Mouse (Mus musculus) liver, embryonic 14.5 days (tissue): Measurements from ENCODE around the gene Lin52. TPM values are rescaled to one million over a fixed set of nuclear protein-coding genes. Genes with fewer than 3 reads are reported as not detected.

Experiments used
- ATAC-seq: fragments of 200-750 bp; cut with Nextera tagmentation; 2 replicates; pipeline ENCODE4 v1.8.0; 2017; ENCODE audit warnings: moderate number of reproducible peaks, mild to moderate bottlenecking, moderate library complexity; ENCODE audit not compliant: insufficient read depth
- DNase-seq, 3 experiments: peaks; one replicate each; pipeline ENCODE4 v3.0.0-alpha.2; 2012 to 2013; ENCODE audit warnings: low read depth in 3 of 3, low spot score in 3 of 3
- H3K27ac ChIP-seq: fragments of 300-500 bp; sonication (generic); 2 replicates; pipeline ENCODE4 v1.5.1; 2014; ENCODE audit warnings: moderate library complexity, mild to moderate bottlenecking, control low read depth, inconsistent platforms
- H3K27me3 ChIP-seq: fragments of 300-500 bp; sonication (generic); 2 replicates; pipeline ENCODE4 v1.6.1; 2014; ENCODE audit warnings: mild to moderate bottlenecking, low read length, moderate library complexity; ENCODE audit not compliant: control insufficient read depth, insufficient read depth
- H3K36me3 ChIP-seq: fragments of 300-500 bp; sonication (generic); replicated peaks from 2 replicates; pipeline ENCODE4 v1.6.1; 2014; ENCODE audit warnings: low read depth; ENCODE audit not compliant: control insufficient read depth, insufficient read depth
- H3K4me1 ChIP-seq, 2 experiments: fragments of 200-500 bp in 1 of 2; fragments of 300-500 bp in 1 of 2; sonication (generic) in 1 of 2; replicated peaks; 2 replicates each; pipeline ENCODE4 v1.6.1; 2012 to 2014; ENCODE audit warnings: antibody characterized with exemption in 1 of 2, inconsistent platforms in 1 of 2, low read length in 1 of 2; ENCODE audit not compliant: control insufficient read depth in 2 of 2, insufficient read depth in 2 of 2
- H3K4me2 ChIP-seq: fragments of 300-500 bp; sonication (generic); 2 replicates; pipeline ENCODE4 v1.6.1; 2014; ENCODE audit warnings: low read depth, mild to moderate bottlenecking, control low read depth, moderate library complexity
- H3K4me3 ChIP-seq, 2 experiments: fragments of 200-500 bp in 1 of 2; fragments of 300-500 bp in 1 of 2; sonication (generic) in 1 of 2; 2 replicates each; pipeline ENCODE4 v1.5.1; 2012 to 2014; ENCODE audit warnings: low read depth in 2 of 2, low read length in 2 of 2, mild to moderate bottlenecking in 2 of 2, control low read depth in 1 of 2, inconsistent platforms in 1 of 2, moderate library complexity in 1 of 2; ENCODE audit not compliant: insufficient read depth in 1 of 2
- H3K9ac ChIP-seq: fragments of 300-500 bp; sonication (generic); replicated peaks from 2 replicates; pipeline ENCODE4 v1.6.1; 2014; ENCODE audit warnings: mild to moderate bottlenecking, control low read depth, moderate library complexity
- H3K9me3 ChIP-seq: fragments of 300-500 bp; sonication (generic); 2 replicates; pipeline ENCODE4 v1.6.1; 2016; ENCODE audit warnings: low read length, mixed read lengths; ENCODE audit not compliant: control insufficient read depth
- CTCF ChIP-seq: IDR thresholded peaks from 2 replicates; pipeline ENCODE4 v1.5.1; 2016; ENCODE audit warnings: antibody characterized with exemption, low read depth, control low read depth
- EP300 ChIP-seq: IDR thresholded peaks from 2 replicates; pipeline ENCODE4 v1.6.1; 2016; ENCODE audit warnings: antibody characterized with exemption, low read depth
- WGBS: fragments of 180-500 bp; shearing (Covaris S2); extraction: QIAGEN DNeasy Blood & Tissue Kit; methylation state at CpG from one replicate; pipeline ENCODE4 v1.1.7; 2014; ENCODE audit not compliant: insufficient replicate concordance; 5-methylcytosine and 5-hydroxymethylcytosine counted together
- polyA plus RNA-seq, 2 experiments: library from polyadenylated mRNA; depleted of rRNA in 1 of 2; stranded (reverse) in 1 of 2; unstranded in 1 of 2; fragments of >200 nt; fragmentation: Nextera tagmentation in 1 of 2; extraction: Ambion mirVana in 1 of 2; gene quantifications; 2 replicates each; pipeline versions ENCODE4 v1.2.1 to v1.2.3; 2012 to 2014

The Lin52 gene
- polyA plus RNA-seq, 2 experiments, result 7.4 to 10.4 TPM

- no peak for TF ChIP-seq CTCF
- no peak for TF ChIP-seq EP300
- H3K27me3 ChIP-seq, result no peaks in the 10 kb centered on the region
- 50% methylated on average over 3 of the region's 3 CpGs for WGBS
- H3K4me3 ChIP-seq, result no peak overlapping the region
- no peak overlapping the region for H3K9ac ChIP-seq
- H3K4me1 ChIP-seq, result no peaks in the 10 kb centered on the region
- H3K9me3 ChIP-seq, result no peaks in the 10 kb centered on the region
- DNase-seq (no peak), ATAC-seq (no peak)
- no peak overlapping the region for H3K4me2 ChIP-seq
- H3K27ac ChIP-seq, result no peak overlapping the region
- no peaks in the 10 kb centered on the region for H3K36me3 ChIP-seq
These were observed 27.2 kb upstream of the Lin52 start for GRCm38 (mm10) chr12:84423990-84424389.

- H3K27ac ChIP-seq, result no peak overlapping the region
- no peak overlapping the region for H3K9ac ChIP-seq
- H3K4me2 ChIP-seq, result no peak overlapping the region
- no peak for TF ChIP-seq EP300
- TF ChIP-seq CTCF, result no peak
- H3K36me3 ChIP-seq, result no peaks in the 10 kb centered on the region; the same call in 1 of the 2 replicates
- DNase-seq (no peak), ATAC-seq (no peak)
- H3K9me3 ChIP-seq, result no peaks in the 10 kb centered on the region
- WGBS, result 79% methylated on average over 2 of the region's 2 CpGs
- H3K4me3 ChIP-seq, result no peak overlapping the region
- no peaks in the 10 kb centered on the region for H3K4me1 ChIP-seq
- H3K27me3 ChIP-seq, result no peaks in the 10 kb centered on the region
These were observed 21.4 kb upstream of the Lin52 start for GRCm38 (mm10) chr12:84429825-84430224.

GRCm38 (mm10) chr12:84438697-84439096 lies 12.5 kb upstream of the Lin52 start:
- no peaks in the 10 kb centered on the region for H3K4me1 ChIP-seq

GRCm38 (mm10) chr12:84442526-84442925 lies 8.7 kb upstream of the Lin52 start:
- DNase-seq (no peak), ATAC-seq (no peak)
- H3K4me3 ChIP-seq, result no peak overlapping the region
- TF ChIP-seq CTCF, result no peak
- no peak overlapping the region for H3K27ac ChIP-seq
- no peaks in the 10 kb centered on the region for H3K36me3 ChIP-seq
- H3K27me3 ChIP-seq, result no peaks in the 10 kb centered on the region
- H3K9ac ChIP-seq, result no peak overlapping the region
- H3K4me2 ChIP-seq, result no peak overlapping the region
- H3K4me1 ChIP-seq, result no peaks in the 10 kb centered on the region
- 55% methylated on average over 4 of the region's 4 CpGs for WGBS
- H3K9me3 ChIP-seq, result no peaks in the 10 kb centered on the region

More at GRCm38 (mm10) chr12:84438697-84439096, 12.5 kb upstream of the Lin52 start:
- Histone ChIP-seq H3K27ac (no peak overlapping the region), H3K4me2 (no peak overlapping the region), H3K4me3 (no peak overlapping the region), H3K27me3 (no peaks in the 10 kb centered on the region), H3K36me3 (no peaks in the 10 kb centered on the region), H3K9me3 (no peaks in the 10 kb centered on the region), H3K9ac (no peak overlapping the region)
- TF ChIP-seq EP300 (no peak), CTCF (no peak)
- DNase-seq (no peak), ATAC-seq (no peak)
- 27% methylated on average over 2 of the region's 2 CpGs for WGBS

GRCm38 (mm10) chr12:84447386-84447785 lies 3.8 kb upstream of the Lin52 start:
- Histone ChIP-seq H3K9me3 (no peaks in the 10 kb centered on the region), H3K36me3 (no peaks in the 10 kb centered on the region), H3K4me2 (no peak overlapping the region), H3K4me3 (no peak overlapping the region), H3K4me1 (peaks cover 5 to 6% of the 10 kb centered on the region in 2 experiments; a peak in 3 of 4 replicates), H3K27ac (no peak overlapping the region), H3K27me3 (no peaks in the 10 kb centered on the region), H3K9ac (no peak overlapping the region)
- DNase-seq (no peak), ATAC-seq (no peak)
- TF ChIP-seq EP300 (no peak), CTCF (no peak)
- 69% methylated on average over 1 of the region's 1 CpGs for WGBS

GRCm38 (mm10) chr12:84448181-84448580 lies 3.0 kb upstream of the Lin52 start:
- peaks cover 13 to 14% of the 10 kb centered on the region in 2 experiments for H3K4me1 ChIP-seq
- no peaks in the 10 kb centered on the region for H3K27me3 ChIP-seq
- H3K9ac ChIP-seq, result no peak overlapping the region
- TF ChIP-seq CTCF (no peak), EP300 (no peak)
- no peak overlapping the region for H3K27ac ChIP-seq
- ATAC-seq (no peak), DNase-seq (no peak)
- WGBS, result 69% methylated on average over 6 of the region's 6 CpGs
- H3K9me3 ChIP-seq, result no peaks in the 10 kb centered on the region
- H3K4me2 ChIP-seq, result no peak overlapping the region
- H3K36me3 ChIP-seq, result no peaks in the 10 kb centered on the region
- no peak overlapping the region for H3K4me3 ChIP-seq
